Mouse (Mus musculus) forebrain, embryonic 16.5 days (tissue): ENCODE measurements at regions not wholly inside any gene's neighbourhood (a gene's known extent, or its start where the extent isn't known, plus 50 kb on each side); places are given as distances from the start of the nearest gene placed in this dataset.

ENCODE experiments used
- ATAC-seq: fragments of 200-750 bp; cut with Nextera tagmentation; 2 replicates; pipeline ENCODE4 v1.8.0; 2017; ENCODE audit warnings: mild to moderate bottlenecking, moderate library complexity
- H3K27ac ChIP-seq: fragments of 300-500 bp; sonication (generic); 2 replicates; pipeline ENCODE4 v1.5.1; 2014; ENCODE audit warnings: low read length, control low read depth
- H3K27me3 ChIP-seq: fragments of 300-500 bp; sonication (generic); replicated peaks from 2 replicates; pipeline ENCODE4 v1.6.1; 2014; ENCODE audit warnings: low read length; ENCODE audit not compliant: control insufficient read depth, insufficient read depth
- H3K36me3 ChIP-seq: fragments of 300-500 bp; sonication (generic); 2 replicates; pipeline ENCODE4 v1.6.1; 2014; ENCODE audit not compliant: control insufficient read depth, insufficient read depth
- H3K4me1 ChIP-seq: fragments of 300-500 bp; sonication (generic); replicated peaks from 2 replicates; pipeline ENCODE4 v1.6.1; 2014; ENCODE audit warnings: low read length; ENCODE audit not compliant: control insufficient read depth, insufficient read depth
- H3K4me2 ChIP-seq: fragments of 300-500 bp; sonication (generic); 2 replicates; pipeline ENCODE4 v1.6.1; 2014; ENCODE audit warnings: mild to moderate bottlenecking, low read length, control low read depth
- H3K4me3 ChIP-seq: fragments of 300-500 bp; sonication (generic); replicated peaks from 2 replicates; pipeline ENCODE4 v1.5.1; 2014; ENCODE audit warnings: mild to moderate bottlenecking, low read length, control low read depth
- H3K9ac ChIP-seq: fragments of 300-500 bp; sonication (generic); replicated peaks from 2 replicates; pipeline ENCODE4 v1.6.1; 2014; ENCODE audit warnings: low read depth, low read length, control low read depth
- H3K9me3 ChIP-seq: fragments of 300-500 bp; sonication (generic); 2 replicates; pipeline ENCODE4 v1.6.1; 2016; ENCODE audit warnings: low read length; ENCODE audit not compliant: control insufficient read depth
- WGBS: fragments of 180-500 bp; shearing (Covaris S2); extraction: QIAGEN DNeasy Blood & Tissue Kit; methylation state at CpG from one replicate; pipeline ENCODE4 v1.1.7; 2014; 5-methylcytosine and 5-hydroxymethylcytosine counted together

- H3K36me3 ChIP-seq = no peaks in the 10 kb centered on the region
- H3K9me3 ChIP-seq = no peaks in the 10 kb centered on the region
- ATAC-seq = no peak
- no peak overlapping the region for H3K4me2 ChIP-seq
- no peak overlapping the region for H3K9ac ChIP-seq
- H3K27ac ChIP-seq = no peak overlapping the region
- no peak overlapping the region for H3K4me3 ChIP-seq
- 0 out of 2 replicates have a peak, but pooled peaks cover 3% of the 10 kb centered on the region for H3K27me3 ChIP-seq
- no peaks in the 10 kb centered on the region for H3K4me1 ChIP-seq
Measured at GRCm38 (mm10) chr12:45614074-45614473, 539.6 kb upstream of the Stxbp6 start.

DNA sequence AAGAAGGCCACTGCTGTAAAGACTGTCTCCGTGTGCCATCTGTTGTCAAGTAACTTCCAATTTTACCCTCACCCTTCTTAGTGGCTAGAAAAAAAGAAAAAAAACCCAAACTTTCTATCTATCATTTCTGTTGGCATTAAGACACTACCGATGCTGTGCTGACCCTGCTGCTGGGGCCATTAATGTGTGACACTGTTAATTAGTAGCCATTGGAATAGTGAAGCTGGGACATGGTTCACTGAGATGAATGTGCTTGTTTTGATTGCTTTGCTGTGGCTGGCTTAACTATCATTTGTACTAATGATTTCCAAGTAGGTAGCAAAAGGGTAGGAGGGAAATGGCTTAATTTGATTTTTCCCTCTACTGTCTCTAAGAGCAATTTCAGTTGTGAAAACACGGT is 524.9 kb upstream of the Stxbp6 start:
- no peak overlapping the region for H3K9ac ChIP-seq
- H3K36me3 ChIP-seq = no peaks in the 10 kb centered on the region
- no peak for ATAC-seq
- H3K4me1 ChIP-seq = peaks cover 2% of the 10 kb centered on the region
- no peak overlapping the region for H3K4me3 ChIP-seq
- WGBS = 85% methylated on average over 3 of the region's 3 CpGs
- no peak overlapping the region for H3K27ac ChIP-seq
- no peaks in the 10 kb centered on the region for H3K9me3 ChIP-seq
- no peak overlapping the region for H3K4me2 ChIP-seq
- H3K27me3 ChIP-seq = no peaks in the 10 kb centered on the region

DNA sequence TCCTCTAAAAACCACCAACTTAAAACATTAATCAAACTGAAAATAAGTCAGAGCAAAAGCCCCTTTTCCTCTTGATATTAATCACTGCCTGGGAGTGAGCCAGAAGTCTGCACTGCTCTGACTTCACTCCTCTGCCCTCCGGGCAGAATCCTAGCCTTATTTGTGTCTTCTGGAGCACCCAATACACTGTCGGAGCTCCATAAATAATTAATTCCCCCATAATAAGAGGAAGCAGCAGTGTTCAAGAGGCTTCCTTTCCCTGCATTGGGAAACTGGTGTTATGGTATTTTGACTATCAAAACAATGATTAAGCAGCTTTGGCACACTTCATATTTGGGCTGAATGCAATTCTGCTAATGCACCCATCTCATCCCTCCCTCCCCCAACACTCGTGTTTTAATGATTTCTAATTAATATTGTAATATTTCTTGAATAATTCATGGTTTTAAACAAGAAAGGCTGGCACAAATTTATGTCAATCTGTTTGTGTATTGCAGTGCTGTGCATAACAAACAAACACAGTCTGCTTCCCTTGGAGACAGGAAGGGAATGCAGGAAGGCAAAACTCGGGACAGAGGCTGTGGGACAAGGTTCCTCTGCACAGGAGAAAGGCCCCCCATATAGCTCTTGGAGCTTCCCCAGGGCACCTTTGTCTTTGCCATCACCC is 523.5 kb upstream of the Stxbp6 start:
- Histone ChIP-seq H3K36me3 (no peaks in the 10 kb centered on the region), H3K27me3 (no peaks in the 10 kb centered on the region), H3K4me3 (no peak overlapping the region), H3K4me2 (no peak overlapping the region), H3K9me3 (no peaks in the 10 kb centered on the region), H3K27ac (no peak overlapping the region), H3K9ac (no peak overlapping the region), H3K4me1 (peaks cover 2% of the 10 kb centered on the region)
- ATAC-seq = peak; percentile 88
- 20% methylated on average over 4 of the region's 4 CpGs for WGBS

DNA sequence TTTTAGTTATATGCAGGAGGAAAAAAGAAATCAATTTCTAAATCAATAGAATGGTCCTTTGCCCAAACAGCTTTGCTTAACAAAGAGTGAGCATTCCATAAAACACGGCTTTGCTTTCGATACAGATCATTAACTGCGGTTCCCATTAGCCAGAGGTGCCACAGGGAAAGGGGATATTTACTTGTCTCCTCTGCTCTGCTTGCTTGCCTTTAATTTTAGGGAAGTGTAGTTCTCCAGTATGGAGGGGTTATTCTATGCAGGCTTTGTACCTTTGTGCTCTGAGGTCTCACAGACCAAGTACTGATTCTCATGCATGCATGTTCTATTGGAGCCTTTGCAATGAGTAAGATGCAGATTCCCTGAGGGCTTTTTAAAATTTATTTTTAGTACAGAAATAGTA is 520.2 kb upstream of the Stxbp6 start:
- Histone ChIP-seq H3K4me2 (no peak overlapping the region), H3K27ac (no peak overlapping the region), H3K27me3 (no peaks in the 10 kb centered on the region), H3K9ac (no peak overlapping the region), H3K9me3 (no peaks in the 10 kb centered on the region), H3K4me1 (peaks cover 2% of the 10 kb centered on the region), H3K4me3 (no peak overlapping the region), H3K36me3 (no peaks in the 10 kb centered on the region)
- ATAC-seq = no peak
- 73% methylated on average over 3 of the region's 3 CpGs for WGBS

- H3K4me3 ChIP-seq = no peak overlapping the region
- no peaks in the 10 kb centered on the region for H3K36me3 ChIP-seq
- H3K27ac ChIP-seq = no peak overlapping the region
- 93% methylated on average over 2 of the region's 2 CpGs for WGBS
- no peak overlapping the region for H3K4me2 ChIP-seq
- H3K27me3 ChIP-seq = no peaks in the 10 kb centered on the region
- ATAC-seq = no peak
- no peaks in the 10 kb centered on the region for H3K9me3 ChIP-seq
- no peaks in the 10 kb centered on the region for H3K4me1 ChIP-seq
- no peak overlapping the region for H3K9ac ChIP-seq
Measured at GRCm38 (mm10) chr12:45590191-45590590, 515.7 kb upstream of the Stxbp6 start.

DNA sequence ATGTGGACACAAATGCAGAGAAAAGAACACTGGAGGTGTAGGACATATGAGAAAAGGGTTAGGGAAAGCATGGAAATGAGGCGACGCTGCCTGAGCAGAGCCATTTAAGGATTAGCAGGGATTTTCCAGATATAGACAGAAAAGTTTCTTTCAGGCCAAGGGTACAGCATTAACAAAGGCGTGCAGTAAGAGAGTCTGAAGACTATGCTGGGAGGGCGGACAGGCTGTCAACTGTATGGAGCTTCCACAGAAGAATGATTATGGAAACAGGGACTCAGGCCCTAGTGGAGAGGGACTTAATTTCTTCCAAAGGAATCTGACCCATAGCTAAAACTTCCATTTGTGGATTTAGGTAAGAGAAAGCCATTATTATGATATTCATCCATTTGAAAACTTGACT is 511.3 kb upstream of the Stxbp6 start:
- 55% methylated on average over 4 of the region's 4 CpGs for WGBS
- Histone ChIP-seq H3K27ac (no peak overlapping the region), H3K4me2 (no peak overlapping the region), H3K4me3 (no peak overlapping the region), H3K36me3 (no peaks in the 10 kb centered on the region), H3K4me1 (no peaks in the 10 kb centered on the region), H3K9ac (no peak overlapping the region), H3K27me3 (no peaks in the 10 kb centered on the region), H3K9me3 (no peaks in the 10 kb centered on the region)
- ATAC-seq = no peak

DNA sequence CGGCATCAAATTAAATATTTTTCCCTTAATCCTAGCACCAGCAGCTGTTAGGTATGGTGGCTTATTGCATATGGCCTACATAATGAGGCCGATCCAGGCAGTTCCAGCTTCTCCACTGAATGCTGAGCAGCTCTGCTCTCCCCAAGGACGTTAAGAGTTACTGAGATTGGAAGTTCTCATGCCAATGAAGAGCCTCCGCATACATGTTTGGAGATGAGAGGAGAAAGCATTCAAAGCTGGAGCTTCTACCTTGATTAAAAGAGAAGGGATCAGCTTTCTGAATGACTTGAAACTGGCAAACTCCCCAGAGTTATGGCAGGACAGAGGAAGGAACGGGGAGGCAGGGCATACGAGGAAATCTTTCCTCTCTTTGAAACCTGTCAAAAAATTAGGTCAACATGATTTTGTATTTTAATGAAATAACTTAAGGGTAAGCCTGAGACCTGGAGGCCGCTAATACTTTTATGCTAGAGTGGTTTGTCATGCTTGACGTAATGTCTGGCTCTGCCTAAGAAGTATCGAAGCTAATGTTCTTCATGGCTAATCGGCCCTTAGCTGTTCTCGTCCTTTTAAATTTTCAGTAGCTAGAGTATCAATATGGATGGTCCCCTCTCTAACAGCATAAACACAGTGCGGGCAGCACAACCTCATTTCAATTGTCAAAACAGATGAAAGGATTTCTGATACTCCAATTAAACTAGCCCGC is 489.0 kb upstream of the Stxbp6 start:
- WGBS = 46% methylated on average over 13 of the region's 13 CpGs
- Histone ChIP-seq H3K27ac (no peak overlapping the region), H3K4me1 (peaks cover 17% of the 10 kb centered on the region), H3K4me2 (no peak overlapping the region), H3K9ac (no peak overlapping the region), H3K27me3 (no peaks in the 10 kb centered on the region), H3K36me3 (no peaks in the 10 kb centered on the region), H3K4me3 (no peak overlapping the region), H3K9me3 (no peaks in the 10 kb centered on the region)
- peak; percentile 73 for ATAC-seq

- Histone ChIP-seq H3K9me3 (no peaks in the 10 kb centered on the region), H3K4me1 (peaks cover 17% of the 10 kb centered on the region), H3K27me3 (no peaks in the 10 kb centered on the region), H3K4me2 (no peak overlapping the region), H3K9ac (no peak overlapping the region), H3K4me3 (no peak overlapping the region), H3K36me3 (no peaks in the 10 kb centered on the region), H3K27ac (no peak overlapping the region)
- 31% methylated on average over 1 of the region's 1 CpGs for WGBS
- no peak for ATAC-seq
Measured at GRCm38 (mm10) chr12:45562637-45563220, 488.2 kb upstream of the Stxbp6 start.

- H3K4me1 ChIP-seq = peaks cover 17% of the 10 kb centered on the region
- peak overlapping the region; percentile 27; the same call in 1 of the 2 replicates for H3K4me2 ChIP-seq
- no peaks in the 10 kb centered on the region for H3K36me3 ChIP-seq
- no peaks in the 10 kb centered on the region for H3K9me3 ChIP-seq
- ATAC-seq = peak; percentile 74
- no peaks in the 10 kb centered on the region for H3K27me3 ChIP-seq
- no peak overlapping the region for H3K27ac ChIP-seq
- 13% methylated on average over 11 of the region's 11 CpGs for WGBS
- 0 out of 2 replicates have a peak overlapping the region, but pooled peaks have one; percentile 29 for H3K9ac ChIP-seq
- no peak overlapping the region for H3K4me3 ChIP-seq
Measured at GRCm38 (mm10) chr12:45561889-45562288, 487.4 kb upstream of the Stxbp6 start.
